Mouse (Mus musculus) neural tube, embryonic 10.5 days (tissue): Measurements from ENCODE around the gene Paqr9.

ENCODE experiments used
- DNase-seq: peaks from one replicate; pipeline ENCODE4 v3.0.0-alpha.2; 2017; ENCODE audit warnings: low spot score; ENCODE audit errors: extremely low spot score

The Paqr9 gene

GRCm38 (mm10) chr9:95544598-95544997 is 14.9 kb upstream of the Paqr9 start:
- no peak for DNase-seq

GRCm38 (mm10) chr9:95546679-95547078 is 12.8 kb upstream of the Paqr9 start:
- no peak for DNase-seq

- no peak for DNase-seq
Observed at GRCm38 (mm10) chr9:95549626-95550411, 9.6 kb upstream of the Paqr9 start.

- no peak for DNase-seq
Observed at GRCm38 (mm10) chr9:95550856-95551774, 8.3 kb upstream of the Paqr9 start.

- no peak for DNase-seq
Observed at GRCm38 (mm10) chr9:95552175-95552705, 7.2 kb upstream of the Paqr9 start.

- no peak for DNase-seq
Observed at GRCm38 (mm10) chr9:95554231-95555221, 4.9 kb upstream of the Paqr9 start.

GRCm38 (mm10) chr9:95555233-95555740 is 4.2 kb upstream of the Paqr9 start:
- no peak for DNase-seq

GRCm38 (mm10) chr9:95556067-95556512 is 3.4 kb upstream of the Paqr9 start:
- DNase-seq: no peak

GRCm38 (mm10) chr9:95557722-95558121 is 1.7 kb upstream of the Paqr9 start:
- no peak for DNase-seq

- no peak for DNase-seq
Observed at GRCm38 (mm10) chr9:95558726-95559058, 765 bp upstream of the Paqr9 start.

GRCm38 (mm10) chr9:95559936-95560735 is 679 bp downstream of the Paqr9 start:
- no peak for DNase-seq

GRCm38 (mm10) chr9:95564047-95564446 is 4.6 kb downstream of the Paqr9 start:
- DNase-seq: no peak

GRCm38 (mm10) chr9:95566394-95566793 is 6.9 kb downstream of the Paqr9 start:
- DNase-seq: no peak

- DNase-seq: no peak
Observed at GRCm38 (mm10) chr9:95566931-95567330, 7.5 kb downstream of the Paqr9 start.

GRCm38 (mm10) chr9:95569249-95569648 is 9.8 kb downstream of the Paqr9 start:
- DNase-seq: no peak

- no peak for DNase-seq
Observed at GRCm38 (mm10) chr9:95569966-95570365, 10.5 kb downstream of the Paqr9 start.

GRCm38 (mm10) chr9:95570604-95571003 is 11.1 kb downstream of the Paqr9 start:
- no peak for DNase-seq

GRCm38 (mm10) chr9:95571494-95571893 is 12.0 kb downstream of the Paqr9 start:
- DNase-seq: no peak

- no peak for DNase-seq
Observed at GRCm38 (mm10) chr9:95572558-95572957, 13.1 kb downstream of the Paqr9 start.

GRCm38 (mm10) chr9:95574116-95574515 is 14.7 kb downstream of the Paqr9 start:
- DNase-seq: no peak
